Mouse (Mus musculus): ENCODE measurements around the gene Psma7.
A peak's percentile ranks its signal among the peaks of the same experiment; 100 is the strongest.

Psma7 gene

GRCm38 (mm10) chr2:180042256-180042857 is at the start of gene Psma7, which contains the start of gene Ss18l1:
Gene Psma7 (minus strand): TSS chr2:180042433.
Gene Ss18l1 (plus strand): TSS chr2:180042509.
- peak; percentile 87 to 88 for DNase-seq (ENCODE audit: low spot score in 2 of 2)

DNA sequence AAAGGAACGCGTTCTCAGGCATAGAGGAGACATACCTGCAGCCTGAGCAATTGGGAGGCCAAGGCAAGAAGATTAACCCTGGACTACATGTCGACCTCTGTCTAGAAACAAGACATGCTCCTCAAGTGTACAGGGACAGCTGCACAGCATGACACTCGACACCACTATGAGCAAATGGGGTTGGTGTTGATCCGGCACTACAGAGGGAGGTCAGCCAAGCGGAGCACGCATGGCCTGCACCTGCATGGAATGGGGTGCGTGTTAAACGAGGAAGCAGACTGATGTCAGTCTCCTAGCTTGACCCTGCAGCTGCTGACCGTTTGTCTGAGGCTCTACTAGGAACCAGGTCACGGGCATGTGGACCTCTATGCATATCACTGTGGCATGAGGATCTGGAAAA is 48.1 kb upstream of the Psma7 start:
- DNase-seq (ENCODE audit: low spot score in 2 of 2), result no peak

- DNase-seq (ENCODE audit: low spot score in 2 of 2), result no peak
Measured at GRCm38 (mm10) chr2:180087472-180087871, 45.2 kb upstream of the Psma7 start.

DNA sequence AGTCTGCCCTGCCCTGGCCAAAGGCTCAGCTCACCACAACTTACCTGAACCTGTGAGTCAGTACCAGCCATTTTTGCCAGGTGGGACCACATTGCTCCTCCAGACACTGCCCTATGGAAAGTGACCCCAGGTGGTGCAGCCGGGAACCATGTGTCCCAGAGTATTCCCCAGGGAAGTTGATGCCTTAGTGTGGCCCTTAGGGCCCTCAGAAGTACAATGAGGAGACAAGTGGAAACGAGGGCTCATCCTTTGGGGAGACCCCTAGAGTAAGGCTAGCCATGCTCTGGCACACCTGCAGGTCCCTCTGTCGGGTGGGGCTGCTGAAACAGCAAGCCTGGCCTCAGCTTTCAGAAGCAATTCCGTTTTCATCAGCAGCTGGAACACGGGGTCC is 44.4 kb upstream of the Psma7 start:
- DNase-seq (ENCODE audit: low spot score in 2 of 2), result no peak

- no peak for DNase-seq (ENCODE audit: low spot score in 2 of 2)
Measured at GRCm38 (mm10) chr2:180085926-180086636, 43.8 kb upstream of the Psma7 start.

- DNase-seq (ENCODE audit: low spot score in 2 of 2), result no peak
Measured at GRCm38 (mm10) chr2:180084565-180084964, 42.3 kb upstream of the Psma7 start.

DNA sequence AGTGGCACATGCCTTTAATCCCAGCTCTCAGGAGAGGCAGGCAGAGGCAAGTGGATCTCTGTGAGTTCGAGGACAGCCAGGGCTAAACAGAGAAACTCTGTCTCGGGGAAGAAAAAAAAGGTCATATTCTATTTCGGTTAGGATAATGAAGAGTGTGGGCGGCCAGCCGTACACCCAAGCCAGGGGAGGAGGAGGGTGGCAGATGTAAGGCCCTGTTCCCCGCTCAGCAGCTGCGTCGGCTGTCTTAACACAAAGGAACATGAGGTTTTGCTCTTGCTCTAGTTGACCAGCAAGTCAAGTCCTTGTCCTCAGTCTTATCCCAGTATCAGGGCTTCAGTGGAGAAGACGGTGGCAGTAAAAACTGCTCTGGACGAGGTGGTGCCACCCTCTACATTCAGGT is 40.8 kb upstream of the Psma7 start:
- DNase-seq (ENCODE audit: low spot score in 2 of 2), result no peak

DNA sequence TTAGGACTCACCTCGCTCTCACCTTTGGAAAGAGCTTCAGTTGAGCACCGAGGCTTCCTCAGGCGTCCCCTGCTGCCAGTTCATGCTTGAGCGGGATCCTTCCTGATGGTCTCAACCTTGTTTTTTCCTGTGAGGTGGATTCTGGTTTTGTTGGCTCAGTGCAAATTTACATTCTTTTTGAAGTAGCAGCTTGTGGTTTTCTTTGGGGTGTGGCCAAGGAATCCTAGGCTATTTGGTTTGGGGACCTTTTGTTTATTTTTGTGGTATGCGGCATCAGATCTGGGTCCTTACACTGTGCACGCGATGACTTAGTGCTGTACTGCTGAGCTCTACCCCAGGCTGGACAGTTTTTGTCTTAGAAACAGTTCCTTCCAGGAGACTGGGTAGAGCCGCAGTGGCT is 38.4 kb upstream of the Psma7 start:
- DNase-seq (ENCODE audit: low spot score in 2 of 2), result no peak

GRCm38 (mm10) chr2:180077622-180078021 is 35.4 kb upstream of the Psma7 start:
- no peak for DNase-seq (ENCODE audit: low spot score in 2 of 2)

DNA sequence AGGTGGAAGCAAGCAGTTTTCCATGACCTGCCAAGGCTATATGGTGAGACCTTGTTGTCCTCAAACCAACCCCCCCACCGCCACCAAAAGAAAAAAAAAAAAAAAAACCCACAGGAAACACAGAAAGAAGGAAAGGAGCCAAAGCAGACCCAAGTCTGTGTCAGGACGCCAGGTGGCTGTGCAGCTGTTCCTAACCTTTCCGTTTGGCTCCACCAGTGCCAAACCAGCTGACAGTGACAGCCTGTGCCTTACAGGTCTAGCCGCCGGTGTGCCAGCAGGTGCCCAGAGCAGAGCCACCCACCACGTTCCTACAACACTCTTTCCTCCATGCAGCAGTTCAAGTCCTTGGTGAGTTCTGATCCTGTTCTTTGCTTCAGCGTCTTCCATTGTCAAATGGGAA is 30.7 kb upstream of the Psma7 start:
- DNase-seq (ENCODE audit: low spot score in 2 of 2), result no peak

DNA sequence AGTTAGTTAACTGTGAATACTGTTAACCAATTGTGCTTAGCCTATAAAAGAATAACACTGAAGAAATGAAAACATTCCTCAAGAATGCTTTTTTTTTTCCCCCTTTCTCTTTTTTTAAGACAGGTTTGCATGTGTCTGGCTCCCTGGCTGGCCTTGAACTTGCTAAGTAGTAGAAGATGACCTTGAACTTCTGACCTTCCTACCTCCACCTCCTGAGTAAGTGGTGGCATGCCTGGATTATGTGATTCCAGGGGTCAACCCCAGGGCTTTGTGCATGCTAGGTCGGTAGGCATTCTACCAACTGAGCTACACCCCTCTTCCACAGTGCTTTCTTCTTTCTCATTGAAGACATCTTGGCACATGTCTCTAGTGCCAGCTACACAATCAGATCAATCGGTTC is 29.4 kb upstream of the Psma7 start:
- DNase-seq (ENCODE audit: low spot score in 2 of 2), result no peak

DNA sequence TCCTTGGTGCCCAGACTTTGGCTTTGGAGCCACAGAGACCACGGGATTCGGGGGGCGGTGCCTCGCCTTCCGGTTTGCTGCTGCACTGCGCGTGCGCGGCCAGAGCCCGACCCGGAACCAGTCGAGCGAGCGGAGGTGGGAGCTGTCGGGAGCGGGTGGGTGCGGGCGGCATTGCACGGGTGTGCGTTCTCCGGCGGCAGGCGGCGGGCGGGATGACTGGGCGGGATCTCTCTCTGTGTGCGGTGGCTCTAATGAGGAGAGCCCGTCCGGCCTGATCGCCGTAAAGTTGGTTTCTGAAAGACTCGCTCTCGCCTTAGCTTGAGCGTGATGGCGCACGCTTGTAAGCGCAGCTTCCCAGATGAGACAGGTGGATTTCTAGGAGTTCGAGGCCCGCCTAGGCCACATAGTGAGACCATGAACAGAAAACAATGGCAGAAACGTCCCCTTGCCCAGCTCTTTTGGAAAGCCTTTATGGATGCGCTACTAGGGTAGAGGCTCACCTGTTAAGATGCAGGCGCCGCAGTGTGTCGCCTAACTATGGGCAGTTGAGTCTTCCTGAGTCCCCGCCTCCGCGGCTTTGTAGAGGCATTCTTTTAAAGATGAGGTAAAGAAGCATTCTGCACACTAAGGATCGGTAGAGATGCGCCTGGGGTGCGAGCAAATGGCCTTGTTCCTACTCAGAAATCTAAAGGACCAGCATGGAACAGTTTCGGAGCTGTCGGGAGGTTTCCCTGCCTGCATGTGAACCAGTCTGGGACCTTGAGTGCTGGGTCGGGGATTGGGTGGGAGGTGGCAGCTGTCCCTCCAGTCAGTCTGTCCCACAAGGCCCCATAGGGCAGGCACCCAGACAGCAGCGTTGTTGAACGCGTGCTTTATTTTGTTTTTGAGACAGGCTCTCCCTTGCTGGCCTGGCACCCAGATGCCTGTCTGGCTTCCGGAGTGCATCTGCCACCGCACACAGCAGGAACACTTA is 28.5 kb upstream of the Psma7 start, which contains the start of gene Mtg2:
Mtg2 (plus strand) TSS at position 108 of the 973 bp plus-strand sequence.
- DNase-seq (ENCODE audit: low spot score in 2 of 2), result peak; percentile 96 to 98

GRCm38 (mm10) chr2:180069770-180070480 is 27.7 kb upstream of the Psma7 start:
- DNase-seq (ENCODE audit: low spot score in 2 of 2), result no peak

GRCm38 (mm10) chr2:180063338-180064131 is 21.3 kb upstream of the Psma7 start:
- DNase-seq (ENCODE audit: low spot score in 2 of 2), result no peak

- no peak for DNase-seq (ENCODE audit: low spot score in 2 of 2)
Measured at GRCm38 (mm10) chr2:180053001-180053400, 10.8 kb upstream of the Psma7 start.

DNA sequence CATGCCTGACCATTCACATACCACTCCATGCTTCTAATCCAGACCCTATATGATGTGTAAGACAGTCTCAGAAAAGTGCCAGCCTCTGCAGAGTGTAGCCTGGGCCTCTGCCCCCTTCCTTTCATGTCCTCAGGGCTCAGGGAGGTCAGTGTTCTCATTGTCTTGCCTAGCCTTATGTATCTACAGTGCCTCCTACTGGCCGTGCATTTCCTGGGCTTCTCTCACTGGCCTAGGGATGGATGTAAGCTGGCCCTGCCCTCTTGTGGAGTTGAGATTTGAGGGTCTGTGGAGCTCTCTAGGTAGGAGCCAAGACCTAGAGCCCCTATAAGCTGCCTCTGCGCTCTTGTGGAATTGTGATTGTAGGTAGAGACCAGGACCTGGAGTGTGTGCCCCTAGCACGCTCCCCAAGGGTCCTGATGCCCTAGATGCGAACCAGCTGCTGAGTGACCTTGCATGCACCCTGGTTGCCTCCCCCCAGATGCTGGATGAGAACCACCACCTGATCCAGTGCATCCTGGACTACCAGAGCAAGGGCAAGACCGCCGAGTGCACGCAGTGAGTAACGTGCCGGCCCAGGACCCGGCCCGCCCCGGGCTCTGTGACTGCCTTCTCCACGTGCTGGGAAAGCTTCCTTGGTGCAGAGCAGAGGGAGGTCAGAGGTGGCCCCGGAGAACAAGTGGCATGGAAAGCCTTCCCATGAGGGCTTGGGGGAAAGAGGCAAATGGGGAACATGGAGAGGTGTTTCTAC is 9.9 kb upstream of the Psma7 start:
- DNase-seq (ENCODE audit: low spot score in 2 of 2), result no peak

- DNase-seq (ENCODE audit: low spot score in 2 of 2), result peak; percentile 81 to 87
Measured at GRCm38 (mm10) chr2:180050986-180051385, 8.8 kb upstream of the Psma7 start.

- peak; percentile 58 to 64 for DNase-seq (ENCODE audit: low spot score in 2 of 2)
Measured at GRCm38 (mm10) chr2:180047980-180048635, 5.9 kb upstream of the Psma7 start.

DNA sequence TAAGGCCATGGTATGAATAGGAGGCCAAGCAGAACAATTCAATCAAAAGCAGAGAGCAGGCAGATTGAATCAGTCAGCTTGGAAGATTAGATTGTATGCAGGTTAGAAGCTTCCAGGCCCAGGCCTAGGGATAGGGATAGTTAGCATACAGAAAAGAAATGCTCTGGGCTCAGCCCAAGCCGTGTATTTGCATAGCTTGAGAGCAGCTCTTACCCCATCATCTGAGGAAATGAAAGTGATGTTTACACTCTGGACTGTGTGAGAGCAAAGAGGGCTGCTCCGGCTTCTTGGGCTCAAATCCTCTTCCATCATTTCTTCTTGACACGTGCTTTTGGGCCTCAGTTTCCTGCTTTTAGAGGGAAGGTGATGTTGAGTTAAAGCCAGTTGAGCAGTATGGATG is 5.3 kb upstream of the Psma7 start:
- no peak for DNase-seq (ENCODE audit: low spot score in 2 of 2)

DNA sequence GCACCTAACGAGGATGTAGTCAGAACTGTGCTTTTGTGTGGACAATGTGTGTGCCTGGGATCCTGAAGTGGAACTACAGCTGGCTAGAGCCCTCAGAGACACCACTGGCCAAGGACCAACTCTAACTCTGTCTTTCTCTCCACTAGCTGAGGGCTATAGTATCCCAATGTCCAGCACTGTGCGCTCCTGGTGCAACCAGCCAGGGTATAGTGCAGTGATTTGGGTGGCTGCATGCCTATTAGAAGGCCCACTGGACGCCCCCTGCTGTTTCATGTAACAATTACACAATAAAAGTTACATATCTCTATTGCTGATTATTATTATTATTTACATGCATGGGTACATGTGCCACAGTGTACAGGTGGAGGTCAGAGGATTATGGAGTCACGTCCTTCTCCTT is 3.0 kb upstream of the Psma7 start:
- DNase-seq (ENCODE audit: low spot score in 2 of 2), result no peak

Data from right cerebral cortex, adult 2 months (tissue).